Mouse (Mus musculus): Measurements from ENCODE around the gene Hnrnpul1.
"Not testable (repeated sequence)": the region's sequence is repeated elsewhere in the genome, so short reads cannot be mapped to it uniquely, and the experiment has no call there.

GRCm38 (mm10) chr7:25792966-25793365 is 38.4 kb upstream of the Hnrnpul1 start:
- TF ChIP-seq CTCF (IDR thresholded peaks at IDR 0.05; ENCODE audit: borderline replicate concordance, extremely low read depth, insufficient read depth, insufficient read length); POLR2A (IDR thresholded peaks at IDR 0.05; ENCODE audit: borderline replicate concordance, extremely low read depth, insufficient read depth, insufficient read length, poor library complexity, severe bottlenecking): not testable (repeated sequence)

All from brain, embryonic 14.5 days (tissue).